Mouse (Mus musculus): ENCODE measurements around the gene Sema6c. TPM values are rescaled to one million over a fixed set of nuclear protein-coding genes. Genes with fewer than 3 reads are reported as not detected.

Sema6c gene
- total RNA-seq (2014; rRNA removed) (126 and 148 TPM in 2 replicates), polyA plus RNA-seq (2015; fragmentation: Nextera tagmentation; extraction: Ambion mirVana) (17.1 and 18.4 TPM in 2 replicates)

- peak; percentile 96 for DNase-seq (ENCODE audit: low spot score)
- H3K36me3 ChIP-seq (ENCODE audit: insufficient read depth, low read length), result peaks cover 2% of the 10 kb centered on the region
- peak within 1 kb of the TSS; percentile 80 for H3K9ac ChIP-seq (replicated peaks; ENCODE audit: low read length, poor library complexity, severe bottlenecking)
- under 1% methylated on average over 65 of the region's 66 CpGs for WGBS
- TF ChIP-seq CTCF (IDR thresholded peaks at IDR 0.05), result no peak; the same call in 1 of the 2 replicates
- no peaks in the 10 kb centered on the region for H3K27me3 ChIP-seq (ENCODE audit: insufficient read depth, low read length)
- peak within 1 kb of the TSS; percentile 85 for H3K4me3 ChIP-seq (ENCODE audit: low read depth, low read length)
- H3K27ac ChIP-seq (ENCODE audit: low read depth, low read length), result peak within 1 kb of the TSS; percentile 79
- ATAC-seq (ENCODE audit: low FRiP score), result peak; percentile 94
- H3K4me2 ChIP-seq (ENCODE audit: low read depth, low read length, poor library complexity, severe bottlenecking), result peak within 1 kb of the TSS; percentile 76
- H3K4me1 ChIP-seq (ENCODE audit: insufficient read depth, low read length), result peaks cover 30% of the 10 kb centered on the region
- H3K9me3 ChIP-seq (ENCODE audit: low read length), result no peaks in the 10 kb centered on the region
Measured at GRCm38 (mm10) chr3:95159987-95160963, at the start of gene Sema6c. TSS of gene Sema6c (plus strand) at chr3:95160457.

- Histone ChIP-seq H3K4me3 (ENCODE audit: low read depth, low read length) (peak within 1 kb of the TSS; percentile 85), H3K4me1 (ENCODE audit: insufficient read depth, low read length) (0 out of 2 replicates have a peak, but pooled peaks cover 3% of the 10 kb centered on the region), H3K9me3 (ENCODE audit: low read length) (no peaks in the 10 kb centered on the region), H3K27me3 (ENCODE audit: insufficient read depth, low read length) (no peaks in the 10 kb centered on the region), H3K4me2 (ENCODE audit: low read depth, low read length, poor library complexity, severe bottlenecking) (peak within 1 kb of the TSS; percentile 53), H3K27ac (ENCODE audit: low read depth, low read length) (peak within 1 kb of the TSS; percentile 85), H3K9ac (replicated peaks; ENCODE audit: low read length, poor library complexity, severe bottlenecking) (peak within 1 kb of the TSS; percentile 84), H3K36me3 (ENCODE audit: insufficient read depth, low read length) (peaks cover 13% of the 10 kb centered on the region)
- peak; percentile 95 for DNase-seq (ENCODE audit: low spot score)
- peak; percentile 59; the same call in 1 of the 2 replicates for ATAC-seq (ENCODE audit: low FRiP score)
- under 1% methylated on average over 53 of the region's 54 CpGs for WGBS
- TF ChIP-seq CTCF (IDR thresholded peaks at IDR 0.05), result no peak
Measured at GRCm38 (mm10) chr3:95110911-95111726, 49.1 kb upstream of the Sema6c start, which contains the start of gene Vps72. TSS of gene Vps72 (plus strand) at chr3:95111022.

- peaks cover 14% of the 10 kb centered on the region for H3K36me3 ChIP-seq (ENCODE audit: insufficient read depth, low read length)
- no peak for DNase-seq (ENCODE audit: low spot score)
- TF ChIP-seq CTCF (IDR thresholded peaks at IDR 0.05), result no peak
Measured at GRCm38 (mm10) chr3:95112760-95113159, 47.5 kb upstream of the Sema6c start.

GRCm38 (mm10) chr3:95117751-95118150 lies 42.5 kb upstream of the Sema6c start:
- H3K27me3 ChIP-seq (ENCODE audit: insufficient read depth, low read length), result no peaks in the 10 kb centered on the region
- WGBS, result 94% methylated on average over 2 of the region's 2 CpGs
- no peak overlapping the region for H3K4me3 ChIP-seq (ENCODE audit: low read depth, low read length)
- DNase-seq (ENCODE audit: low spot score) (no peak), ATAC-seq (ENCODE audit: low FRiP score) (no peak)
- H3K4me1 ChIP-seq (ENCODE audit: insufficient read depth, low read length), result 0 out of 2 replicates have a peak, but pooled peaks cover 1% of the 10 kb centered on the region
- no peak overlapping the region for H3K27ac ChIP-seq (ENCODE audit: low read depth, low read length)
- H3K9me3 ChIP-seq (ENCODE audit: low read length), result no peaks in the 10 kb centered on the region
- no peak for TF ChIP-seq CTCF (IDR thresholded peaks at IDR 0.05)
- no peak overlapping the region for H3K9ac ChIP-seq (replicated peaks; ENCODE audit: low read length, poor library complexity, severe bottlenecking)
- no peak overlapping the region for H3K4me2 ChIP-seq (ENCODE audit: low read depth, low read length, poor library complexity, severe bottlenecking)
- H3K36me3 ChIP-seq (ENCODE audit: insufficient read depth, low read length), result peaks cover 51% of the 10 kb centered on the region

More at GRCm38 (mm10) chr3:95112760-95113159, 47.5 kb upstream of the Sema6c start:
- Histone ChIP-seq H3K9ac (replicated peaks; ENCODE audit: low read length, poor library complexity, severe bottlenecking) (no peak overlapping the region), H3K4me1 (ENCODE audit: insufficient read depth, low read length) (0 out of 2 replicates have a peak, but pooled peaks cover 3% of the 10 kb centered on the region), H3K9me3 (ENCODE audit: low read length) (no peaks in the 10 kb centered on the region), H3K4me3 (ENCODE audit: low read depth, low read length) (no peak overlapping the region), H3K27me3 (ENCODE audit: insufficient read depth, low read length) (no peaks in the 10 kb centered on the region), H3K4me2 (ENCODE audit: low read depth, low read length, poor library complexity, severe bottlenecking) (no peak overlapping the region), H3K27ac (ENCODE audit: low read depth, low read length) (no peak overlapping the region)
- 100% methylated on average over 1 of the region's 1 CpGs for WGBS
- ATAC-seq (ENCODE audit: low FRiP score), result no peak

GRCm38 (mm10) chr3:95121580-95121979 lies 38.7 kb upstream of the Sema6c start:
- ATAC-seq (ENCODE audit: low FRiP score), result no peak
- no peak for TF ChIP-seq CTCF (IDR thresholded peaks at IDR 0.05)
- Histone ChIP-seq H3K4me2 (ENCODE audit: low read depth, low read length, poor library complexity, severe bottlenecking) (no peak overlapping the region), H3K27ac (ENCODE audit: low read depth, low read length) (no peak overlapping the region), H3K9ac (replicated peaks; ENCODE audit: low read length, poor library complexity, severe bottlenecking) (no peak overlapping the region), H3K9me3 (ENCODE audit: low read length) (no peaks in the 10 kb centered on the region), H3K4me1 (ENCODE audit: insufficient read depth, low read length) (no peaks in the 10 kb centered on the region), H3K27me3 (ENCODE audit: insufficient read depth, low read length) (no peaks in the 10 kb centered on the region), H3K36me3 (ENCODE audit: insufficient read depth, low read length) (peaks cover 37% of the 10 kb centered on the region), H3K4me3 (ENCODE audit: low read depth, low read length) (no peak overlapping the region)
- WGBS, result 92% methylated on average over 6 of the region's 6 CpGs
- DNase-seq (ENCODE audit: low spot score), result no peak

All from midbrain, postnatal 0 days (tissue).